ENCODE assay signal across 12 mouse cellular contexts in the genomic region with DNA sequence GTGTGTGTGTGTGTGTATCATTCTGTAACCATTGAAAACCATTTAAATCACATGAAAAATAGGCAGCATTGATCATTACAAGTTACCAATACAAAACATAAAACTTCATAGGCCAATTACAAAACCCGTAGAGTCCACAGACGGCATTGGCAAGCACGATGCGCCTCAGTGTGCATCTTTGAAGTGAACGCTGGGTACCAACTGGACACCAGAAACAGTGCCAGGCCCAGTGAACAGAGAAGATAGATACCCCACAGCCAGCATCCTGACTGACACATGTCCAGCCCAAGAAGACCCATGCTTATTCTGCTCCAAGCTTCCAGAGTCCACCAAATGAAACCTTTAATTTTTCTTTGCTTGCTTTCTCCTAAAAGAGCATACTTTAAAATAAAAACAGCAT.
"Had no signal": no experiment of that assay in that cellular context is flagged by ENCODE, and none has a peak within 500 bp of the region (broad histone marks: within the 10 kb centered on the region; RNA-seq: fewer than 3 reads in every experiment).

No protein-coding gene starts in this region.

- H3K36me3 ChIP-seq: limb, embryonic 10.5 days; liver, embryonic 15.5 days; midbrain, embryonic 10.5 days; neural tube, embryonic 12.5 days had no signal

- H3K4me2 ChIP-seq: liver, embryonic 11.5 days; liver, embryonic 15.5 days; lung, embryonic 14.5 days; neural tube, embryonic 12.5 days had no signal

- H3K9ac ChIP-seq: liver, embryonic 15.5 days; lung, embryonic 14.5 days; neural tube, embryonic 12.5 days had no signal

- H3K9me3 ChIP-seq: limb, embryonic 10.5 days; liver, embryonic 15.5 days; midbrain, embryonic 10.5 days; neural tube, embryonic 12.5 days had no signal

- DNase-seq: kidney, postnatal 25 days; lung, embryonic 14.5 days; lung, postnatal 10 days; lung, postnatal 4 days; midbrain, embryonic 14.5 days; thymus, postnatal 4 days had no signal

- H3K27me3 ChIP-seq: liver, embryonic 15.5 days; neural tube, embryonic 12.5 days had no signal

- H3K4me1 ChIP-seq: limb, embryonic 10.5 days; liver, embryonic 15.5 days; midbrain, embryonic 10.5 days; neural tube, embryonic 12.5 days had no signal

- H3K27ac ChIP-seq: limb, embryonic 10.5 days; liver, embryonic 15.5 days; midbrain, embryonic 10.5 days; neural tube, embryonic 12.5 days; stomach, postnatal 0 days had no signal

- H3K4me3 ChIP-seq: limb, embryonic 10.5 days; liver, embryonic 15.5 days; midbrain, embryonic 10.5 days; neural tube, embryonic 12.5 days had no signal
